Mouse (Mus musculus) hematopoietic stem cell, adult 5-6 weeks (primary cell): ENCODE results near the gene Zg16. TPM values are rescaled to one million over a fixed set of nuclear protein-coding genes. Genes with fewer than 3 reads are reported as not detected.

Experiments
- ATAC-seq, 2 experiments: fragments of 125-278 bp in 1 of 2; replicated peaks in 1 of 2; 2 replicates each; pipeline ENCODE4 v1.8.0; 2016 to 2017; ENCODE audit warnings: inconsistent platforms in 2 of 2, mild to moderate bottlenecking in 2 of 2, moderate number of reproducible peaks in 2 of 2, low read depth in 1 of 2, moderate TSS enrichment in 1 of 2; ENCODE audit not compliant: low FRiP score in 2 of 2, poor library complexity in 2 of 2, severe bottlenecking in 2 of 2, insufficient read depth in 1 of 2, low TSS enrichment in 1 of 2
- total RNA-seq: library from RNA; stranded (forward); fragments of 172-1452, 232-1000 nt; gene quantifications from 2 replicates; pipeline ENCODE4 v1.2.3, GENCODE M21; 2017

The Zg16 gene
- total RNA-seq, 1 experiment from 2014 or later = 5.7 TPM

GRCm38 (mm10) chr7:127110239-127111007 lies 23.3 kb upstream of the Zg16 start:
- ATAC-seq = peak; percentile 68

- ATAC-seq = no peak
These were observed 18.4 kb upstream of the Zg16 start for GRCm38 (mm10) chr7:127105551-127105950.

- peak; percentile 70 to 78 for ATAC-seq
These were observed 17.6 kb upstream of the Zg16 start for GRCm38 (mm10) chr7:127104560-127105332.

GRCm38 (mm10) chr7:127103960-127104359 lies 16.8 kb upstream of the Zg16 start:
- ATAC-seq = 0 out of 4 replicates have a peak, but pooled peaks have one; percentile 23 to 33

- no peak for ATAC-seq
These were observed 15.0 kb upstream of the Zg16 start for GRCm38 (mm10) chr7:127102148-127102547.

- ATAC-seq = 0 out of 4 replicates have a peak, but pooled peaks of 1 of the 2 experiments have one; percentile 25
These were observed 14.4 kb upstream of the Zg16 start for GRCm38 (mm10) chr7:127101451-127102016.

- ATAC-seq = no peak
These were observed 12.4 kb upstream of the Zg16 start for GRCm38 (mm10) chr7:127099528-127099927.

GRCm38 (mm10) chr7:127098950-127099349 lies 11.8 kb upstream of the Zg16 start:
- ATAC-seq = no peak

GRCm38 (mm10) chr7:127098521-127098920 lies 11.4 kb upstream of the Zg16 start:
- no peak for ATAC-seq

GRCm38 (mm10) chr7:127096456-127096855 lies 9.3 kb upstream of the Zg16 start:
- ATAC-seq = no peak

GRCm38 (mm10) chr7:127093914-127094313 lies 6.8 kb upstream of the Zg16 start:
- ATAC-seq = no peak

GRCm38 (mm10) chr7:127091114-127091896 lies 4.2 kb upstream of the Zg16 start, which contains the start of gene AI467606:
TSS of gene AI467606 (plus strand) at chr7:127091359.
- ATAC-seq = peak; percentile 93 to 95

- ATAC-seq = peak; percentile 5 to 16; a peak in 2 of 4 replicates
These were observed 3.3 kb upstream of the Zg16 start for GRCm38 (mm10) chr7:127090154-127091113.

GRCm38 (mm10) chr7:127088901-127089845 lies 2.0 kb upstream of the Zg16 start:
- ATAC-seq = no peak

- ATAC-seq = no peak
These were observed 955 bp upstream of the Zg16 start for GRCm38 (mm10) chr7:127088083-127088482.
